Comparison of ENCODE assay signal across 7 mouse cellular contexts in the genomic region with DNA sequence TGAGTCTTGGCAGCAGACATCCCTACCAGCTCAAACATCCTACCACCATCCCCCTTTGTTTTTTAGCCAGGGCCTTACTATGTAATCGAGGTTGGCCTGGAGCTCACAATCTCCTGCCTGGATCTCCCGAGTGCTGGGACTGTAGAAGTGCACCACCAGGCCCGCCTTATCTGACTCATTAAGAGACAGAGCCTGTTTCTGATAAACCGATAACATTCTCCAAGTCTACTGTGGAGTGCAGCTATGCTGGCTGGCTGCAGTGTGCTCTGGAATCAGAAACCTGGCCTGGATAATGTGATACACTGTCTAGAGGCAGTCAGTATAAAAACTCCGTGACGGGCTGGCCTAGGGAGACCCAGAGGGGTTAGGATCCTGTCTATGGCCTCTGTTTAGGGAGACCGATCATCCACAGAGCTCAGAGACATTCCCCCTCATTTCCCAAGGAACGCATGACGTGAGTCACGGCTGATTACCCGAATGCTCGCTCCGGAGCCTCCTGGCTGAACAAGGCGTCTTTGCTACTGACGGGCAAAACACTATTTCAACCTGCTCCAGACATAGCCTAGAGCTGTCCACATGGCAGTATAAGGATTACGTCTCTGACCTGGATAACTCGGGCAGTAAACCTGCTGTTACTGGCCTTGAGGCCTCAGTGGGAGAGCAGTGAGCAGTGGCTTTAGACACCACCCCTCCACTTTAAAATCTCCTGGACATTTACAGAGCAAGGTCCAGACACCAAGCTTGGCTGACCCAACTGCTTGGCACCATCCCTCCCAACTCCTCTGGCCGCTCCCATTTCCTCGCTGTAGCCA. TPM values are rescaled to one million over a fixed set of nuclear protein-coding genes. Genes with fewer than 3 reads are reported as not detected.
DNase-seq lines count a peak whose midpoint lies in the region; ATAC-seq and TF ChIP-seq lines count a peak whose summit lies in the region.

No protein-coding gene starts in this region.

- no peaks in the 10 kb centered on the region for H3K27me3 ChIP-seq in embryonic facial prominence, embryonic 14.5 days (replicated peaks; ENCODE audit: control insufficient read depth, insufficient read depth, low read length)
- H3K27me3 ChIP-seq in thymus, adult 2 months (ENCODE audit: control insufficient read depth, insufficient read depth, low read length), result no peaks in the 10 kb centered on the region

- peak; percentile 72 for DNase-seq in retina, postnatal 1 day
- DNase-seq in retina, embryonic 14.5 days (ENCODE audit: low spot score), result no peak
- peak; percentile 53 for DNase-seq in embryonic facial prominence, embryonic 14.5 days (ENCODE audit: low spot score)
- DNase-seq in kidney, postnatal 10 days, result peak; percentile 57
- no peak for DNase-seq in thymus, adult 2 months
- DNase-seq in urinary bladder, postnatal 25 days (ENCODE audit: low spot score), result no peak
- DNase-seq in cerebellum, adult 8-10 months, result no peak

- no peak for TF ChIP-seq CTCF in thymus, adult 2 months (IDR thresholded peaks at IDR 0.05; ENCODE audit: borderline replicate concordance, control insufficient read depth, extremely low read depth, insufficient read depth, low read length, poor library complexity)

- no peak overlapping the region for H3K9ac ChIP-seq in embryonic facial prominence, embryonic 14.5 days (ENCODE audit: low read depth, low read length)

- H3K9me3 ChIP-seq in embryonic facial prominence, embryonic 14.5 days (ENCODE audit: control insufficient read depth, low read length), result no peaks in the 10 kb centered on the region

- 35% methylated on average over 19 of the region's 19 CpGs for WGBS in embryonic facial prominence, embryonic 14.5 days
- 92% methylated on average over 19 of the region's 19 CpGs for WGBS in thymus, adult 2 months

- peak; percentile 74 for ATAC-seq in embryonic facial prominence, embryonic 14.5 days (ENCODE audit: low read depth)

- H3K4me1 ChIP-seq in embryonic facial prominence, embryonic 14.5 days (ENCODE audit: control insufficient read depth, insufficient read depth, low read length), result peaks cover 83% of the 10 kb centered on the region
- peaks cover 67% of the 10 kb centered on the region for H3K4me1 ChIP-seq in thymus, adult 2 months (replicated peaks; ENCODE audit: control insufficient read depth, insufficient read depth, low read length)

- peak overlapping the region; percentile 9; the same call in 1 of the 2 replicates for H3K4me2 ChIP-seq in embryonic facial prominence, embryonic 14.5 days (ENCODE audit: low read depth, low read length)

- no peak for TF ChIP-seq POLR2A in thymus, adult 2 months (IDR thresholded peaks at IDR 0.05; ENCODE audit: control insufficient read depth, extremely low read depth, insufficient read depth, low read length, poor library complexity)

- H3K27ac ChIP-seq in embryonic facial prominence, embryonic 14.5 days (replicated peaks; ENCODE audit: low read depth, low read length), result no peak overlapping the region; the same call in 1 of the 2 replicates
- H3K27ac ChIP-seq in thymus, adult 2 months (ENCODE audit: control insufficient read depth, insufficient read depth, low read length), result no peak overlapping the region

- H3K36me3 ChIP-seq in embryonic facial prominence, embryonic 14.5 days (ENCODE audit: control insufficient read depth, insufficient read depth, low read length), result 0 out of 2 replicates have a peak, but pooled peaks cover under 1% of the 10 kb centered on the region
- no peaks in the 10 kb centered on the region for H3K36me3 ChIP-seq in thymus, adult 2 months (ENCODE audit: control insufficient read depth, insufficient read depth, low read length)

- no peak overlapping the region for H3K4me3 ChIP-seq in embryonic facial prominence, embryonic 14.5 days (ENCODE audit: low read depth, low read length)
- no peak overlapping the region for H3K4me3 ChIP-seq in thymus, adult 2 months (ENCODE audit: control insufficient read depth, insufficient read depth, low read length)

RNA-seq across cellular contexts. Expression of a gene that starts 11.8 kb away (rescaled TPM):
- 17.0 and 19.3 TPM in 2 replicates for polyA plus RNA-seq in embryonic facial prominence, embryonic 14.5 days (2014; fragmentation: Nextera tagmentation; extraction: Ambion mirVana)
- 63.4 and 70.9 TPM in 2 replicates for polyA plus RNA-seq in thymus, adult 2 months (2012; rRNA removed)

Comparison
In these comparisons a context has a peak if more than half of its experiments do, and no peak if none do; other contexts are left out.
1. DNase-seq: peak in retina, postnatal 1 day (single experiment), embryonic facial prominence, embryonic 14.5 days (single experiment) and kidney, postnatal 10 days (single experiment); none in retina, embryonic 14.5 days (single experiment), thymus, adult 2 months (single experiment), urinary bladder, postnatal 25 days (single experiment) and cerebellum, adult 8-10 months (single experiment).